Mouse (Mus musculus) kidney, adult 2 months (tissue): Measurements from ENCODE around the gene Fras1.

ENCODE experiments used
- CTCF ChIP-seq: fragments of 200-500 bp; conservative IDR thresholded peaks from 2 replicates; pipeline ENCODE4 v1.5.1; 2011; ENCODE audit warnings: low read depth, mild to moderate bottlenecking, control low read depth, low read length, moderate library complexity, mixed read lengths; ENCODE audit not compliant: insufficient read depth, insufficient read length
- POLR2A ChIP-seq: fragments of 200-500 bp; IDR thresholded peaks from one replicate; pipeline ENCODE4 v1.6.1; 2011; ENCODE audit warnings: low read depth, low read length, control low read depth

- TF ChIP-seq POLR2A (no peak), CTCF (no peak)
These were observed 222.0 kb downstream of the Fras1 start for GRCm38 (mm10) chr5:96595793-96596192.
